Mouse (Mus musculus) liver, embryonic 13.5 days (tissue): Measurements from ENCODE around the gene Tpst1. TPM values are rescaled to one million over a fixed set of nuclear protein-coding genes. Genes with fewer than 3 reads are reported as not detected.
A peak's percentile ranks its signal among the peaks of the same experiment; 100 is the strongest.

Experiments used
- ATAC-seq: fragments of 200-750 bp; cut with Nextera tagmentation; 2 replicates; pipeline ENCODE4 v1.8.0; 2017; ENCODE audit warnings: low read depth, mild to moderate bottlenecking, moderate number of reproducible peaks, moderate library complexity
- DNase-seq: peaks from one replicate; pipeline ENCODE4 v3.0.0; 2022
- H3K27ac ChIP-seq: fragments of 300-500 bp; sonication (generic); 2 replicates; pipeline ENCODE4 v1.5.1; 2015; ENCODE audit warnings: moderate library complexity, mild to moderate bottlenecking, inconsistent platforms
- H3K27me3 ChIP-seq: fragments of 300-500 bp; sonication (generic); 2 replicates; pipeline ENCODE4 v1.6.1; 2015; ENCODE audit warnings: mild to moderate bottlenecking, inconsistent platforms
- H3K36me3 ChIP-seq: fragments of 300-500 bp; sonication (generic); 2 replicates; pipeline ENCODE4 v1.6.1; 2015; ENCODE audit warnings: mild to moderate bottlenecking, inconsistent platforms
- H3K4me1 ChIP-seq: fragments of 300-500 bp; sonication (generic); replicated peaks from 2 replicates; pipeline ENCODE4 v1.6.1; 2015; ENCODE audit warnings: inconsistent platforms
- H3K4me2 ChIP-seq: fragments of 300-500 bp; sonication (generic); 2 replicates; pipeline ENCODE4 v1.6.1; 2015; ENCODE audit warnings: inconsistent platforms, mild to moderate bottlenecking, moderate library complexity
- H3K4me3 ChIP-seq: fragments of 300-500 bp; sonication (generic); replicated peaks from 2 replicates; pipeline ENCODE4 v1.5.1; 2015; ENCODE audit warnings: mild to moderate bottlenecking, inconsistent platforms
- H3K9ac ChIP-seq: fragments of 300-500 bp; sonication (generic); 2 replicates; pipeline ENCODE4 v1.6.1; 2015; ENCODE audit warnings: mild to moderate bottlenecking, inconsistent platforms
- H3K9me3 ChIP-seq: fragments of 300-500 bp; sonication (generic); replicated peaks from 2 replicates; pipeline ENCODE4 v1.6.1; 2016; ENCODE audit warnings: inconsistent platforms
- whole genome bisulfite sequencing: fragments of 180-500 bp; shearing (Covaris S2); methylation state at CpG from one replicate; pipeline ENCODE4 v1.1.7; 2015; ENCODE audit not compliant: insufficient replicate concordance; 5-methylcytosine and 5-hydroxymethylcytosine counted together
- polyA plus RNA-seq: library from polyadenylated mRNA; unstranded; fragments of >200 nt; fragmentation: Nextera tagmentation; extraction: Ambion mirVana; gene quantifications from 2 replicates; pipeline ENCODE4 v1.2.1, GENCODE M21; 2015

Tpst1 gene
- polyA plus RNA-seq, 1 experiment from 2014 or later: 27.2 TPM

- no peak overlapping the region for H3K4me2 ChIP-seq
- peaks cover 62% of the 10 kb centered on the region for H3K36me3 ChIP-seq
Measured at GRCm38 (mm10) chr5:130055688-130056087, 17.4 kb upstream of the Tpst1 start.

GRCm38 (mm10) chr5:130056303-130056702 lies 16.8 kb upstream of the Tpst1 start:
- H3K27ac ChIP-seq: no peak overlapping the region
- no peak overlapping the region for H3K4me2 ChIP-seq
- H3K9ac ChIP-seq: no peak overlapping the region
- 47% methylated on average over 2 of the region's 2 CpGs for WGBS
- DNase-seq (no peak), ATAC-seq (peak; percentile 53; the same call in 1 of the 2 replicates)
- H3K4me3 ChIP-seq: no peak overlapping the region
- H3K36me3 ChIP-seq: peaks cover 60% of the 10 kb centered on the region
- no peaks in the 10 kb centered on the region for H3K9me3 ChIP-seq
- peaks cover 35% of the 10 kb centered on the region for H3K4me1 ChIP-seq
- no peaks in the 10 kb centered on the region for H3K27me3 ChIP-seq

More at GRCm38 (mm10) chr5:130055688-130056087, 17.4 kb upstream of the Tpst1 start:
- Histone ChIP-seq H3K27ac (no peak overlapping the region), H3K4me3 (no peak overlapping the region), H3K9ac (no peak overlapping the region), H3K9me3 (no peaks in the 10 kb centered on the region), H3K27me3 (no peaks in the 10 kb centered on the region), H3K4me1 (peaks cover 35% of the 10 kb centered on the region)
- 72% methylated on average over 4 of the region's 4 CpGs for WGBS
- ATAC-seq: no peak
- no peak for DNase-seq

GRCm38 (mm10) chr5:130059413-130060328 lies 13.5 kb upstream of the Tpst1 start:
- no peaks in the 10 kb centered on the region for H3K9me3 ChIP-seq
- no peak for DNase-seq
- no peak overlapping the region for H3K4me3 ChIP-seq
- H3K9ac ChIP-seq: no peak overlapping the region
- H3K4me2 ChIP-seq: no peak overlapping the region
- 0 out of 2 replicates have a peak, but pooled peaks have one; percentile 28 for ATAC-seq
- WGBS: 73% methylated on average over 12 of the region's 12 CpGs
- no peaks in the 10 kb centered on the region for H3K27me3 ChIP-seq
- no peak overlapping the region for H3K27ac ChIP-seq
- peaks cover 42% of the 10 kb centered on the region for H3K36me3 ChIP-seq
- peaks cover 25% of the 10 kb centered on the region for H3K4me1 ChIP-seq

DNA sequence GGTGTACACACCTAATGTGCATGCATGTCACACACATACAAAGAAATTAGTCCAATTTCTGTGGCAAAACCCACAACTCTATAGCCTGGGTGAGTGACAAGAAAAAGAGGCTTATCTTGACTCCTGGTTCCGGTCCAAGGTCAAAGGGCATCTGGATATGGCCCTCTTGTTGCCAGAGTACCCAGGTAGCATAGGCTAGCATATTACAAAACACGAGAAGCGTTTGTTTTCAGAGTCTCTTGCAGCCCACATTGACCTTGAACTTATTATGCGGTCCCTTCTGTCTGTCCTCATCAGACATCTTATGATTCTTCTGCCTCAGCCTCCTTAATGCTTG lies 12.8 kb upstream of the Tpst1 start:
- Histone ChIP-seq H3K27me3 (no peaks in the 10 kb centered on the region), H3K9me3 (no peaks in the 10 kb centered on the region), H3K4me1 (peaks cover 22% of the 10 kb centered on the region), H3K9ac (no peak overlapping the region), H3K36me3 (peaks cover 36% of the 10 kb centered on the region), H3K4me2 (no peak overlapping the region), H3K4me3 (no peak overlapping the region), H3K27ac (no peak overlapping the region)
- 82% methylated on average over 4 of the region's 4 CpGs for WGBS
- DNase-seq (no peak), ATAC-seq (no peak)

DNA sequence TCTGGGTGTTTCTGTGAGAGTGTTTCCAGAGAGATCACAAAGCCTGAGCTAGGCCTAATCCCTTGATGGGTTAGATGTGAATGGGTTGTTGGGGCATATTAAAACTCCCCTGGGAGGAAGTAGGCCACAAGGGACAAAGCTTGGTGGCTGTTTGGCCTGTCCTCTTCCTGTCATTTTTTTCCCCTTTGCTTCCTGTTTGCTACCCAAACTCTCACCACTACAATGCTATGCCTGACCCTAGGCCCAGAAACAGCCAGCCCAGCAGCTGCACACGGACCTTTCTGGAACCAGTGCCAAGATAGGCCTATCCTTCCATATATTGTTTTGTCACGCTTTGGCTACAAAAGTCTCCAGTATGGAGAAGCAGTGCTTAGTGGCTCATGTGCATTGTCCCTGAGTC lies 11.0 kb upstream of the Tpst1 start:
- no peak for ATAC-seq
- no peak overlapping the region for H3K27ac ChIP-seq
- no peak for DNase-seq

DNA sequence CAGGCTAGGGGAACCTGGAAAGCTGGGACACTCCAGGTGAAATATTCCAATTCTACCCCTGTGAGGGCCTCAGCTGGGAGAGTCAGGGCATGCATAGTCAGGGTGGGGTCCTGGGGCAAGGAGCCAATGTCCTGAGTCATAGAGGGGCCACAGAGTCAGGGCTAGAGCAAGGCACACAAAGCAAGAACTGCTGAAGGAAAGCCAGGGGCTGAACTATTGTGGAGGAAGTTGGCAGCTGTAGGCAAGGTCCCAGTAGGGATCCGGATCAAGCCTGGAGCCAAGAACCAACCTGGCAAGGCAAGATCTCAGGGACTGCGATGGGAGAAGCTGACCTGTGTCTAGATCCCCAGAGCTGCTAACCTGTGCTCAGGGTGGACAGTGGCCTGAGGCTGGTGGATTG lies 9.4 kb upstream of the Tpst1 start:
- H3K27ac ChIP-seq: no peak overlapping the region
- WGBS: 74% methylated on average over 2 of the region's 2 CpGs
- no peak overlapping the region for H3K4me2 ChIP-seq
- peaks cover 27% of the 10 kb centered on the region for H3K4me1 ChIP-seq
- DNase-seq (no peak), ATAC-seq (no peak)
- no peaks in the 10 kb centered on the region for H3K9me3 ChIP-seq
- H3K9ac ChIP-seq: no peak overlapping the region
- no peak overlapping the region for H3K4me3 ChIP-seq
- H3K27me3 ChIP-seq: no peaks in the 10 kb centered on the region
- peaks cover 26% of the 10 kb centered on the region for H3K36me3 ChIP-seq

More for the DNA sequence above, 11.0 kb upstream of the Tpst1 start:
- Histone ChIP-seq H3K9ac (no peak overlapping the region), H3K4me1 (peaks cover 10% of the 10 kb centered on the region), H3K9me3 (no peaks in the 10 kb centered on the region), H3K4me2 (no peak overlapping the region), H3K27me3 (no peaks in the 10 kb centered on the region), H3K4me3 (no peak overlapping the region), H3K36me3 (peaks cover 32% of the 10 kb centered on the region)
- WGBS: 39% methylated on average over 2 of the region's 2 CpGs

GRCm38 (mm10) chr5:130065579-130065978 lies 7.5 kb upstream of the Tpst1 start:
- no peak overlapping the region for H3K27ac ChIP-seq
- ATAC-seq: no peak
- no peaks in the 10 kb centered on the region for H3K9me3 ChIP-seq
- 98% methylated on average over 1 of the region's 1 CpGs for WGBS
- H3K4me1 ChIP-seq: peaks cover 19% of the 10 kb centered on the region
- no peak overlapping the region for H3K9ac ChIP-seq
- no peak overlapping the region for H3K4me2 ChIP-seq
- peaks cover 10% of the 10 kb centered on the region for H3K36me3 ChIP-seq
- H3K4me3 ChIP-seq: no peak overlapping the region
- no peaks in the 10 kb centered on the region for H3K27me3 ChIP-seq
- no peak for DNase-seq

DNA sequence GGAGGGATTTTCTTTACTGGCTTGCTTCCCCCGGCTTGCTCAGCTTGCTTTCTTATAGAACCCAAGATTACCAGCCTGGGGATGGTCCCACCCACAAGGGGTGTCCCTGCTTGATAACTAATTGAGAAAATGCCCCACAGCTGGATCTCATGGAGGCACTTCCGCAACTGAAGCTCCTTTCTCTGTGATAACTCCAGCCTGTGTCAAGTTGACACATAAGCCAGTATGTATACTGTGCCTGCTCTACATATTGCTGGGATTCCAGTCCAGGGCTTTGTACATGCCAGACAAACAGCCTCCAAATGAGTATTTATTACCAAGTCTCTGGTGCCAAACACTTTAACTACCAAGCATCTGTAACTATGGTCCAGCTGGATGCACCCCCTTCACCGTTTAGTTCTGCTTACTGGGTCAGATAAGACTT lies 5.3 kb upstream of the Tpst1 start:
- DNase-seq: peak; percentile 56
- peak overlapping the region; percentile 6 for H3K4me2 ChIP-seq
- H3K27ac ChIP-seq: peak overlapping the region; percentile 67; the same call in 1 of the 2 replicates
- peak; percentile 84 for ATAC-seq
- no peaks in the 10 kb centered on the region for H3K27me3 ChIP-seq
- WGBS: 25% methylated on average over 3 of the region's 3 CpGs
- H3K4me1 ChIP-seq: peaks cover 19% of the 10 kb centered on the region
- H3K36me3 ChIP-seq: no peaks in the 10 kb centered on the region
- H3K9me3 ChIP-seq: no peaks in the 10 kb centered on the region
- no peak overlapping the region for H3K4me3 ChIP-seq
- no peak overlapping the region for H3K9ac ChIP-seq

DNA sequence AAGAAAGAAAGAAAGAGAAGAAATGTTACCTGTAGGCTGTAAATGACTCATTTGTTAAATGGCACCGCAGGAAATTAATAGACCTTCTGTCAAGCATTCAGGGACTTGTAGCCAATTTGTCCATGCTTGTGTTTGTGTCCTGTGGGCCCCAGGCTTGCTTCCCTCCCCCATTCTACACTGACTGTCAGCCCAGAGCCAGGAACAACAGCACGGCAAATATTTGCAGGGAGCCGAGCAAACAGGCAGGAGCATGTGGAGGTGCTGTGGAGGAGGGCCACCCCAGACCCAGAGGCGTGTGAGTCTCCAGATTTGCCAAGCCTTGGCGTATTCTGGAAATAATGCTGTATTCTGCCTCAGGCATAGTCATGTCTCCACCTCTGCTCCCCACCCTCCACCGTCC lies 1.4 kb downstream of the Tpst1 start:
- Histone ChIP-seq H3K4me3 (no peak overlapping the region), H3K4me1 (peaks cover 12% of the 10 kb centered on the region), H3K27ac (peak overlapping the region; percentile 64), H3K9ac (0 out of 2 replicates have a peak overlapping the region, but pooled peaks have one; percentile 26), H3K36me3 (no peaks in the 10 kb centered on the region), H3K27me3 (peaks cover 10% of the 10 kb centered on the region), H3K4me2 (peak overlapping the region; percentile 28), H3K9me3 (no peaks in the 10 kb centered on the region)
- WGBS: 62% methylated on average over 6 of the region's 6 CpGs
- no peak for DNase-seq
- ATAC-seq: peak; percentile 39; the same call in 1 of the 2 replicates

- no peak overlapping the region for H3K4me2 ChIP-seq
- H3K27ac ChIP-seq: no peak overlapping the region
- WGBS: 47% methylated on average over 6 of the region's 6 CpGs
- H3K9ac ChIP-seq: no peak overlapping the region
- no peak for ATAC-seq
- peaks cover 10% of the 10 kb centered on the region for H3K27me3 ChIP-seq
- peaks cover 2% of the 10 kb centered on the region; the same call in 1 of the 2 replicates for H3K9me3 ChIP-seq
- H3K4me3 ChIP-seq: no peak overlapping the region
- H3K36me3 ChIP-seq: peaks cover 4% of the 10 kb centered on the region
- no peak for DNase-seq
- peaks cover 27% of the 10 kb centered on the region for H3K4me1 ChIP-seq
Measured at GRCm38 (mm10) chr5:130076396-130076795, 3.3 kb downstream of the Tpst1 start.

- H3K9ac ChIP-seq: 0 out of 2 replicates have a peak overlapping the region, but pooled peaks have one; percentile 91
- ATAC-seq (no peak), DNase-seq (no peak)
- no peak overlapping the region for H3K4me3 ChIP-seq
- peak overlapping the region; percentile 36; the same call in 1 of the 2 replicates for H3K27ac ChIP-seq
- H3K36me3 ChIP-seq: peaks cover 7% of the 10 kb centered on the region
- peaks cover 27% of the 10 kb centered on the region for H3K4me1 ChIP-seq
- peaks cover 4% of the 10 kb centered on the region; the same call in 1 of the 2 replicates for H3K9me3 ChIP-seq
- WGBS: 51% methylated on average over 9 of the region's 9 CpGs
- peaks cover 10% of the 10 kb centered on the region for H3K27me3 ChIP-seq
- no peak overlapping the region for H3K4me2 ChIP-seq
Measured at GRCm38 (mm10) chr5:130078096-130078833, 5.1 kb downstream of the Tpst1 start.
